Mouse (Mus musculus) limb, embryonic 10.5 days (tissue): ENCODE measurements around the gene Myo1a. TPM values are rescaled to one million over a fixed set of nuclear protein-coding genes. Genes with fewer than 3 reads are reported as not detected.

Source experiments
- DNase-seq: peaks from one replicate; pipeline ENCODE4 v3.0.0-alpha.2; 2017; ENCODE audit warnings: low spot score
- H3K27ac ChIP-seq: fragments of 300-500 bp; sonication (generic); 2 replicates; pipeline ENCODE4 v1.5.1; 2016; ENCODE audit warnings: mild to moderate bottlenecking
- H3K27me3 ChIP-seq: fragments of 300-500 bp; sonication (generic); 2 replicates; pipeline ENCODE4 v1.6.1; 2016; ENCODE audit warnings: low read depth, mild to moderate bottlenecking; ENCODE audit not compliant: poor library complexity, severe bottlenecking
- H3K36me3 ChIP-seq: fragments of 300-500 bp; sonication (generic); 2 replicates; pipeline ENCODE4 v1.6.1; 2016; ENCODE audit warnings: mild to moderate bottlenecking, moderate library complexity
- H3K4me1 ChIP-seq: fragments of 300-500 bp; sonication (generic); 2 replicates; pipeline ENCODE4 v1.6.1; 2016
- H3K4me3 ChIP-seq: fragments of 300-500 bp; sonication (generic); 2 replicates; pipeline ENCODE4 v1.5.1; 2016; ENCODE audit warnings: mild to moderate bottlenecking, moderate library complexity
- H3K9me3 ChIP-seq: fragments of 300-500 bp; sonication (generic); replicated peaks from 2 replicates; pipeline ENCODE4 v1.6.1; 2016; ENCODE audit warnings: mild to moderate bottlenecking
- WGBS: fragments of 180-500 bp; shearing (Covaris S2); methylation state at CpG from one replicate; pipeline ENCODE4 v1.1.7; 2016; 5-methylcytosine and 5-hydroxymethylcytosine counted together
- polyA plus RNA-seq: library from polyadenylated mRNA; unstranded; fragments of >200 nt; fragmentation: Nextera tagmentation; extraction: Ambion mirVana; gene quantifications from 2 replicates; pipeline ENCODE4 v1.2.1, GENCODE M21; 2016

Myo1a gene
- polyA plus RNA-seq, 1 experiment from 2014 or later, result 0.78 TPM

DNA sequence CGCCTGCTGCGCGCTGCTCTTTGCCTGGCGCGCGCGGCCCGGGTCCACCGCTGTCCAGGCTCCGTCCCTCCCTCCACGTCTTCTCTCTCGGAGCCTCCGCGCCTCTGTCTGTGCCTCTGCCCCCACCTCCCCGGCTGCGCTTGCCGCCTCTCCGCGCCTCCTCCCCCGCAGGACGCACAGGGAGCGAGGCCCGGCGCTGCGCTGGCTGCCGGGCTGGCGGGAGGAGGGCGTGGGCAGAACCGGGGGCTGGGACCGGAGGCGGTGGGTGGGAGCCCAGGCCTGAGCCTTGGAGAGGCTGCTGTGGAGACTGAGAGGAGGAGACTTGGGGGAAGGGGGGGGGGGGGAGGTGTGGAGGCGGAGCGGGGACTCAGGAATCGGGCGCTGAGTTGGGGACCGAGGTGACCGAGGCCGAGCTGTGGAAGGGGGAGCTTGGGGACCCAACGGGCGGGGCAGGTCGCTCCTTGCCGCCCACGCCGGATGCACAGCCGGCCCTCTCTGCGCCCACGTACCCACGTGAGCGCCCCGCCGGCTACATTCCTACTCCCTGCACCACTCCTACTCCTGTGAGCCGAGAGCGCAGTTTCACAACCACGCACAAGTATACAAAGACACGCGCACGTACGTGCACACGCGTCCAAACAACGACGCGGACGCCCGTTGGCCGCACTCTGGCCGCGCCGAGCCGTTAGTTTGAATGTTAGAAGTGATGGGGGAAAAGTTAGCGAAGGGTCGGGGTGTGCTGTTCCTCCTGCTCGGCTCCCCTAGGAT, 38.3 kb upstream of the Myo1a start, which contains the start of gene Nemp1:
Gene Nemp1, plus strand, starts transcription at position 401 of the 768 bp plus-strand sequence.
- Histone ChIP-seq H3K27ac (peak within 1 kb of the TSS; percentile 97), H3K4me3 (peak within 1 kb of the TSS; percentile 84), H3K27me3 (peaks cover 36% of the 10 kb centered on the region), H3K9me3 (no peaks in the 10 kb centered on the region), H3K4me1 (peaks cover 85% of the 10 kb centered on the region), H3K36me3 (peaks cover 33% of the 10 kb centered on the region)
- WGBS, result 1% methylated on average over 69 of the region's 73 CpGs
- DNase-seq, result peak; percentile 87

DNA sequence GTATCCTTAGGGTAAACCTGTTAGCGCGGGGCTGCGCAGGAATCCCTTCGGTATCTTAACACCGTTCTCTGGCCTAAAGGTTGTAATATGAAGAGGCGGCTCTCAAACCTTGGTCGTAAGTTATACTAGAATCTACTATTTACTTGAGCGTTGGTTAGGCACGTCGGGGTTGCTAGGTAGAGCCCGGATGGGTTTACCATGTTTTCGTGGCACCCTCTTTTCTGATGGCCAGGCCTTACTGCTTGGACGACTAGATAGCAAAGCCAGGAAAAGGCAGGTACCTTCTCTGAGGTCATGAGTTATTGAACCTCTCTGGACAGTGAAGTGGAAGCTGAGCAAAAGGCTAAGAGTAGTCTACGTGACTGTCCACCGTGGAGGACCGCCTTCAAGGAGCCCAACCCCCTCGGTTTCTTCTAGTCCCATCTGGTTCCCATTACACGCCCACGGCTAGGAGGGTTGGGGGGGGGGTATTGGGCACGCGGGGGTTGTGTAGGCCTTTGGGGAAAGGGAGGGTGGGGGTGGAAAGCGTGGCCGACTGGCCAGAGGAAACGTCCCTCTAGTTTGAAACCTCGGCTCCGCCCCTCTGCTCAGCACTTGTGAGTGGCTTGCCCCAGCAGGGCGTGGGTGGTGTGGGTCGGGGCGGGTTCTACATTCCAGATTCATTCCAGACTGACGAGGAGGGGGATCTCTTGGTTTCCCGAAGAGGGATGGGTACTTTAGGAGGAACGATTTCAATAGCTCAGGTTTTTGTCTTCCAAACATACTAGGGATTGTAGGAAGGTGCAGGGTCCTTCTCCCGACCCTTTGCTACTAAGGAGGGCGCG, 37.5 kb upstream of the Myo1a start:
- peaks cover 26% of the 10 kb centered on the region for H3K36me3 ChIP-seq

DNA sequence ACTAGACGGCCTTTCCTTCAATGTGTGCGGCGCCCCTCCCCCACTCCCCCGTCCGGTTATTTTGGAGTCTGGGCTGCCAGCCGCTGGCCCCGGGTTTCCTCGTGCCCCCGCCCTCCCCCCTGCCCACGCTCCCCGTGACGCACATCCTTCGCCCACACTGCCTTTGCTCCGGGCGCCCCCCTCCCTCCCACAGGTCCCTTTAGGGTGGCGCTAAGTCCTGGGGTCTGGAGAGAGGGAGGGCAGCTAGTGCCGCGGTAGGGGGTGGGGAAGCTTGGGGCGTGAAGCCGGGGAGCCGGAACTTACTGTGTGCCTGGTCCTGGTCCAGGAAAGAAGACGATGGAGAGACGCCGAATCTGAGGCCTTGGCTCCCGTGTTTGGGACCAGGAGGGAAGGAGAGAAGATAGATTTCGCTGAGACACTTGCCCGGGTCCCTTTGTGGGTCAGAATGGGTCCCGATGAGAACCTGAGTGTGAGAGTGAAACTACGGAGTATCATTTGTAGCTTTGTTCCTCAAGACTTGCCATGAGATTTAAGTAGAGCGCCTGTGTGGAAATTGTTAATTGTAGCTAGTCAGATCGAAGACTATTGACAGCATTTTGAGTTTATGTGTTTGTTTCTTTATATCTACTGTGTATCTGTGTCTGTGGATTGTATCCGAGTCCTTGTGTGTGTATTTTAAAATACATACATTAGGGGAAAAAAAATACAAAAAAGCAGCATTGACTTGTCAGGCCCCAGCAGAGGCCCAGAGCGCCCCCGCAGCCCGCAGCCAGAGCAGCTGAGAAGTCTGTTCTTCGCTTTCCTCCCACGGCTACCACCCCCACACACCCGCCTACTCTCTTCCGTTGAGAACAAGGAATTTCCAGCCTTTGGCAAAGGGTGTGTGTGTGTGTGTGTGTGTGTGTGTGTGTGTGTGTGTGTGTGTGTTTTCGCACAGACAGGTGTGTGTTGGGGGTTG, 36.6 kb upstream of the Myo1a start, which contains the start of gene Nab2:
Gene Nab2, minus strand, starts transcription at position 476 of the 958 bp plus-strand sequence.
- WGBS, result 2% methylated on average over 40 of the region's 40 CpGs
- Histone ChIP-seq H3K9me3 (no peaks in the 10 kb centered on the region), H3K27ac (peak within 1 kb of the TSS; percentile 97), H3K4me1 (peaks cover 69% of the 10 kb centered on the region), H3K4me3 (peak within 1 kb of the TSS; percentile 84), H3K36me3 (peaks cover 17% of the 10 kb centered on the region), H3K27me3 (peaks cover 24% of the 10 kb centered on the region)
- peak; percentile 87 for DNase-seq

More for the DNA sequence above, 37.5 kb upstream of the Myo1a start:
- peaks cover 33% of the 10 kb centered on the region for H3K27me3 ChIP-seq
- DNase-seq, result peak; percentile 89
- H3K27ac ChIP-seq, result peak overlapping the region; percentile 97
- H3K4me1 ChIP-seq, result peaks cover 77% of the 10 kb centered on the region
- no peaks in the 10 kb centered on the region for H3K9me3 ChIP-seq
- H3K4me3 ChIP-seq, result peak overlapping the region; percentile 84
- under 1% methylated on average over 35 of the region's 35 CpGs for WGBS

DNA sequence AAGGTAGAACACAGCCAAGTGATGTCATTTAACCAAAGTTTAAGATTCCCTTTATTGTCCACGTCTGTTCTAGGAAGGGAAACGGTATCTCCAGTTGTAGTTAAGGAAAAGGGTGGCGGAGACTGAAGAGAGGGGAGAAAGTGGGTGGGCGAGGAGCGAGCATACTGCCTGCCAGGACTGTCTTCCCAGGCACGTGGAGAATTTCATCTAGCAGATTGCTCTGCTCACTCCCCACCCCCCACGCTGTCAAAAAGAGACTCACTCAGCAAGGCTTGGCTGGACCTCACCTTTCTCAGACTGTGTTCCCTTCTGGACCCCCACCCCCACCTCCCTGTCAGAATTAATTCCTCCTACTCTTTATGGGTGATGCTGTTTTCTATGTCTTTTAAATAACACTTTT, 35.8 kb upstream of the Myo1a start:
- DNase-seq, result peak; percentile 34
- 22% methylated on average over 7 of the region's 7 CpGs for WGBS
- peak overlapping the region; percentile 97 for H3K27ac ChIP-seq
- H3K36me3 ChIP-seq, result peaks cover 9% of the 10 kb centered on the region
- H3K4me3 ChIP-seq, result peak overlapping the region; percentile 84
- no peaks in the 10 kb centered on the region for H3K9me3 ChIP-seq
- H3K4me1 ChIP-seq, result peaks cover 61% of the 10 kb centered on the region
- peaks cover 16% of the 10 kb centered on the region for H3K27me3 ChIP-seq

DNA sequence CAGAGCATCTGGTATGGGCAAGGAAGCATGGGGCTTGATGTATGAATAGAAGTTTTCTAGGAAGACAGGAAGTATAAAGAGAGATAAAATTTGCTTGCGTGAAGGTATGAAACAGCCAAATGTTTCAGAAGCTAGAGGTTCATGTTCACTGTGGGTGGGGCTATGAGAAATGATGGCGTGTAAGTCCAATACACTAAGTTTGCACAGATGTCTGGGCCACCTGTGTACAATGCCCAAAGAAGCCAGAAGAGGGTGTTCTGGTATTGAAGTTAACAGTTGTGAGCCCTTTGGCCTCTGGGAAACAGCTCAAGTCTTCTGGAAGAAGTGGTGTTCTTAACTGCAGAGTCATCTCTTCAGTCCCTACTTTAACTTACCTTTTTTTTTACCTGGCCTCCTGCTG, 34.8 kb upstream of the Myo1a start:
- 91% methylated on average over 2 of the region's 2 CpGs for WGBS
- Histone ChIP-seq H3K27me3 (peaks cover 6% of the 10 kb centered on the region; the same call in 1 of the 2 replicates), H3K9me3 (no peaks in the 10 kb centered on the region), H3K4me1 (peaks cover 50% of the 10 kb centered on the region), H3K4me3 (no peak overlapping the region), H3K27ac (no peak overlapping the region), H3K36me3 (no peaks in the 10 kb centered on the region)
- DNase-seq, result no peak

DNA sequence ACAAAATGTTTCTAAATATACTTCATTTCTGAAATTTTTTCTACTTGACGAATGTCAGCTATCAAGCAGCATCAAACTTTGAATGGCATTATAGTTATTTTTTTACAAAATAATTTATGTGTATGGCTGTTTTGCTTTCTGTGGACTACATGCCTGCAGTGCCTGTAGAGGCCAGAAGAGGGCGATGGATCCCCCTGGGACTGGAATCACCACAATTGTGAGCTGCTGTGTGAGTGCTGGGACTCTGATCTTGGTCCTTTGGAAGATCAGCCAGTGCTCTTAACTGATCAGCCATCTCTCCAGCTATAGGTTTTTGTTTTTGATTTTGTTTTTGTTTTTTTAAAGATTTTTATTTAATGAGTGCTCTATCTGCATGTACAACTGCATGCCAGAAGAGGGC, 33.7 kb upstream of the Myo1a start:
- 38% methylated on average over 2 of the region's 2 CpGs for WGBS
- Histone ChIP-seq H3K9me3 (no peaks in the 10 kb centered on the region), H3K27me3 (no peaks in the 10 kb centered on the region), H3K36me3 (no peaks in the 10 kb centered on the region), H3K4me1 (peaks cover 40% of the 10 kb centered on the region), H3K27ac (no peak overlapping the region), H3K4me3 (no peak overlapping the region)
- peak; percentile 36 for DNase-seq

DNA sequence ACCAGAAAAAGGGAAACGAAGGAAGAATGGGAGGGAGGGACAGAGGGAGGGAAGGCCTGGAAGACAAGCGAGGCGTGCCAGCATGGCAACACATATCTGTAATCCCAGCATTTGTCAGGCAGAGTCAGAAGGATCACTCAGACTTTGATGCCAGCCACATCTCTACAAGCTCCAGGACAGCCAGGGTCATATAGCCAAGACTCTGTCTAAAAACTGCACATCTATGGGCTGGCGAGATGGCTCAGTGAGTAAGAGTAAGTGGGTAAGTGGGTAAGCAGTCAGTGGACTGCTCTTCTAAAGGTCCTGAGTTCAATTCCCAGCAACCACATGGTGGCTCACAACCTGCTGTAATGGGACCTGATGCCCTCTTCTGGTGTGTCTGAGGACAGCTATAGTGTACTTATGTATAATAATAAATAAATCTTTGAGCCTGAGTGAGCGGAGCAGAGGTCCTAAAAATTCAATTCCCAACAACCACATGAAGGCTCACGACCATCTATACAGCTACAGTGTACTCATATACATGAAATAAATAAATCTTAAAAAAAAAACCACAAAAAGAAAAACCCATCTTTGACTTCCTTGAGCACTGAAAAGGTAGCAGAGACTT, 30.8 kb upstream of the Myo1a start:
- H3K4me1 ChIP-seq, result peaks cover 21% of the 10 kb centered on the region
- H3K9me3 ChIP-seq, result no peaks in the 10 kb centered on the region
- WGBS, result 90% methylated on average over 6 of the region's 6 CpGs
- H3K27ac ChIP-seq, result no peak overlapping the region
- H3K36me3 ChIP-seq, result no peaks in the 10 kb centered on the region
- no peak for DNase-seq
- no peaks in the 10 kb centered on the region for H3K27me3 ChIP-seq
- no peak overlapping the region for H3K4me3 ChIP-seq

DNA sequence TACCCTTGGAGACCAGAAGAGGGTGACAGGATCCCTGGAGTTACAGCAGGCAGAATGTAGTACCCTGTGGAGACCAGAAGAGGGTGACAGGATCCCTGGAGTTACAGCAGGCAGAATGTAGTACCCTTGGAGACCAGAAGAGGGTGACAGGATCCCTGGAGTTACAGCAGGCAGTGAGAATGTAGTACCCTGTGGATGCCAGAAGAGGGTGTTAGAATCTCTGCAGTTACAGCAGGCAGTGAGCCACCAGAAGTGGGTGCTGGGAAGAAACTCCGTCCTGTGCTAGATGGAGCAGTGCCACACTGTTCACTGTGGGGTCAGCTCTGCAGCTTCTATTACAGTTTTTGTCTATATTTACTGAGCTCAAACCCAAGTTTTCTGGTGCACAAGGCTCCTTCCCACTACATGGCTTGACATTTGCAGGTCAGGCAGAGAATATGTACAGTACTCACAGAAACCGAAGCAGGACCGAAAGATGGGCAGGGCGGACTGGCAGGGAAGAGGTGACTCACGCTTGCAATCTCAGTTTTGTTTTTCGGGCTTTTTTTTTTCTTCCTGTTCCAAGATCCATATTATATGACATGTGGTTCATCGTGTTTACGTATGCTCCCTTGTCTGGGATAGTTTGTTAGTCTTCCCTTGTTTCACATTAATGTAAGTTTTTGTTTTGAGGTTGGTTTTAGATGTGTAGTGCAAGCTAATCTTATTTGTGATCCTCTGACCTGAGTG, 30.0 kb upstream of the Myo1a start:
- H3K27me3 ChIP-seq, result no peaks in the 10 kb centered on the region
- no peaks in the 10 kb centered on the region for H3K36me3 ChIP-seq
- H3K4me3 ChIP-seq, result no peak overlapping the region
- peaks cover 13% of the 10 kb centered on the region; the same call in 1 of the 2 replicates for H3K4me1 ChIP-seq
- 88% methylated on average over 8 of the region's 8 CpGs for WGBS
- no peaks in the 10 kb centered on the region for H3K9me3 ChIP-seq
- H3K27ac ChIP-seq, result no peak overlapping the region
- peak; percentile 57 for DNase-seq

DNA sequence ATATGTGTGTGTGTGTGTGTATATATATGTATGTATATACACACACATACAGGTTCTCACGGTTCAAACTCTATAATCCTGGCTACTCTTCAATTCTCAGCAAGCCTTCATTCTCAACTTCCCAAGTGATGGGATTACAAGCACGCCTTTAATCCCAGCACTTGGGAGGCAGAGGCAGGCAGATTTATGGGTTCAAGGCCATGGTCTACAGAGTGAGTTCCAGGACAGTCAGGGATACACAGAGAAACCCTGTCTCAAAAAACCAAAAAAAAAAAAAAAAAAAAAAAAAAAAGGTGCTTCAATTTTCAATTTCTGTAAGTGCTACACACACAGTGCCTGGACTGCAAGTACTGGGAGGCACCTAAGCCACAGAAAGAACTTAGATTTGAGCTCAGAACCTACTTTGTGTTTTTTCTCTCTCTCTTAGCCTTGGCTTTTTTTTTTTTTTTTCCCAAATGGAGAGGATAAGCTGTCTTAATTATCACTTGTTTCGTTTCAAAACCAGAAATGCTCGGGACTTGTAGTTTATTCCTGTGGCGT, 29.0 kb upstream of the Myo1a start:
- Histone ChIP-seq H3K36me3 (peaks cover 1% of the 10 kb centered on the region; the same call in 1 of the 2 replicates), H3K27me3 (no peaks in the 10 kb centered on the region), H3K27ac (peak overlapping the region; percentile 84), H3K4me3 (peak overlapping the region; percentile 75), H3K4me1 (peaks cover 10% of the 10 kb centered on the region; the same call in 1 of the 2 replicates), H3K9me3 (no peaks in the 10 kb centered on the region)
- no peak for DNase-seq
- WGBS, result 50% methylated on average over 5 of the region's 5 CpGs

DNA sequence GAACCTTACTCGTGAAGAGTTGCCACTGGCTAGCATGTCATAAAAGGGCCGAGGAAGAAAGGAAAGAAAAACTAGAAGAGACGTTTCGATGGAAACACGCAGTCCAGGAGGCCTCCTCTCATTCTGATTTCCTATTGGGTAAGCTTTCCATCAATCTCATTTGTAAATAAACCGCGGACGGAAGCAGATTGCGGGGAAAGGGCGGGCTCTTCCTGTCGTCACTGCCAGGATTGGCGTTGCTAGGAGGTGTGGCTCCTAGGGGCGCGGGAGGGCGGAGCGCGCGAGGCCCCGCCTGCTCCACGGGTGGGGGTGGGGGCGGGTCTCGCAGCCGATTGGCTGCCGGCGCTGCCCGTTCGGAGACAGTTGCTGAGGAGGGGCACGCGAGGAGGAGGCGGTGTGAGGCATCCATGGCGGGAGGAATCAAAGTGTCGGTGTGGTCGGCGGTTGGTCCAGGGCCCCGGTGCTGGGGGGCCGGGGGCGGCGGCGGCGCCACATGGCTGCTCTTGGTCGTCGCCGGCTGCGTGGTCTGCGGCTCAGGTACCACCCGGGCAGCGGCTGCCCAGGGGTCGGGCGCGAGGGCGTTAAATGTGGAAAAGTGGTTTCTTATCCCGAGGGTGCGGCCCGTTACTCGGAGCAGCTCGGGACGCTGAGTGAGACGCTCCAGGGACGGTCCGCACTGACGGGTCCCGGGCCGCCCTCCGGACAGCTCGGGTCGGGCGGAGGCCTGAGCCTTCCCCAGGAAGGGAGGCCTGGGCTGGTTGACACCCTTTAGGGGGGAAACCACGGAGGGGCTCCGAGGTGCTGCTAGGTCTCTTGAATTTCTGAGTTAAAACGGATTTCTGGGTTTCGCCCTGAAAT, 28.1 kb upstream of the Myo1a start:
- Histone ChIP-seq H3K9me3 (no peaks in the 10 kb centered on the region), H3K4me1 (peaks cover 10% of the 10 kb centered on the region; the same call in 1 of the 2 replicates), H3K27ac (peak overlapping the region; percentile 84), H3K36me3 (peaks cover 5% of the 10 kb centered on the region), H3K4me3 (peak overlapping the region; percentile 75), H3K27me3 (no peaks in the 10 kb centered on the region)
- peak; percentile 95 for DNase-seq
- under 1% methylated on average over 70 of the region's 71 CpGs for WGBS
